Mouse (Mus musculus) lung, embryonic 14.5 days (tissue): ENCODE measurements at regions not wholly inside any gene's neighbourhood (a gene's known extent, or its start where the extent isn't known, plus 50 kb on each side); places are given as distances from the start of the nearest gene placed in this dataset.

ENCODE experiments used
- ATAC-seq: fragments of 200-750 bp; cut with Nextera tagmentation; 2 replicates; pipeline ENCODE4 v1.8.0; 2017; ENCODE audit warnings: mild to moderate bottlenecking, moderate TSS enrichment, moderate library complexity; ENCODE audit not compliant: insufficient read depth
- DNase-seq: peaks from one replicate; pipeline ENCODE4 v3.0.0-alpha.2; 2015
- H3K27ac ChIP-seq: fragments of 300-500 bp; sonication (generic); 2 replicates; pipeline ENCODE4 v1.5.1; 2014; ENCODE audit warnings: low read depth, mild to moderate bottlenecking, moderate library complexity
- H3K27me3 ChIP-seq: fragments of 300-500 bp; sonication (generic); 2 replicates; pipeline ENCODE4 v1.6.1; 2014; ENCODE audit warnings: low read length, control low read depth; ENCODE audit not compliant: insufficient read depth
- H3K36me3 ChIP-seq: fragments of 300-500 bp; sonication (generic); 2 replicates; pipeline ENCODE4 v1.6.1; 2014; ENCODE audit warnings: control low read depth; ENCODE audit not compliant: insufficient read depth
- H3K4me1 ChIP-seq: fragments of 300-500 bp; sonication (generic); 2 replicates; pipeline ENCODE4 v1.6.1; 2014; ENCODE audit warnings: antibody characterized with exemption, control low read depth; ENCODE audit not compliant: insufficient read depth
- H3K4me2 ChIP-seq: fragments of 300-500 bp; sonication (generic); 2 replicates; pipeline ENCODE4 v1.6.1; 2014; ENCODE audit warnings: mild to moderate bottlenecking
- H3K4me3 ChIP-seq: fragments of 300-500 bp; sonication (generic); 2 replicates; pipeline ENCODE4 v1.5.1; 2014; ENCODE audit warnings: low read depth, low read length
- H3K9ac ChIP-seq: fragments of 300-500 bp; sonication (generic); 2 replicates; pipeline ENCODE4 v1.6.1; 2014
- H3K9me3 ChIP-seq: fragments of 300-500 bp; sonication (generic); 2 replicates; pipeline ENCODE4 v1.6.1; 2016; ENCODE audit warnings: low read depth, low read length, control low read depth
- CTCF ChIP-seq: IDR thresholded peaks from 2 replicates; pipeline ENCODE4 v1.5.1; 2016; ENCODE audit warnings: antibody characterized with exemption, low read depth
- whole genome bisulfite sequencing: fragments of 180-500 bp; shearing (Covaris S2); extraction: QIAGEN DNeasy Blood & Tissue Kit; methylation state at CpG from one replicate; pipeline ENCODE4 v1.1.7; 2014; 5-methylcytosine and 5-hydroxymethylcytosine counted together

GRCm38 (mm10) chr9:33356621-33357020 lies 720.6 kb downstream of the Ets1 start:
- no peak for TF ChIP-seq CTCF
- no peak overlapping the region for H3K9ac ChIP-seq
- no peaks in the 10 kb centered on the region for H3K36me3 ChIP-seq
- H3K9me3 ChIP-seq = no peaks in the 10 kb centered on the region
- H3K27me3 ChIP-seq = no peaks in the 10 kb centered on the region
- DNase-seq = no peak
- H3K4me1 ChIP-seq = no peaks in the 10 kb centered on the region
- WGBS = 84% methylated on average over 2 of the region's 2 CpGs
- H3K27ac ChIP-seq = no peak overlapping the region
- H3K4me3 ChIP-seq = no peak overlapping the region
- no peak for ATAC-seq
- no peak overlapping the region for H3K4me2 ChIP-seq

DNA sequence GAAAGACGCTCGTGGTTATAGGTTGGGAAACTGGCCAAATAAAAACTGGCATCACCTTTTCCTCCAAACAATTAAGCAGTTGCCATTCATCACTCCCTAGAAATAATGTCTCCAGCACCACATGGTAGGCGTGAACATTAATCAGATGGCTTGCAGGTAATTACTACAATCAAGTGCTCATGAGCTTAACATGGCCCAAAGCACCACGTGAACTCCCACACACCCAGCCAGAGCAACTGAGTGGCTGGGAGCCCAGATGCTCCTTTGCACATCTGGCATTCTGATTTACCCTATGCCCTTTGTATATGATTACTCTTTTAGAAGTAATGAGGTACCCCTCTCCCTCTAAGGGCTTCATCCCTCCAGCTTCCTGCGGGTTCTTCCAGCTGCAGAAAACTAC lies 724.9 kb downstream of the Ets1 start:
- no peak overlapping the region for H3K4me2 ChIP-seq
- no peaks in the 10 kb centered on the region for H3K36me3 ChIP-seq
- no peak for ATAC-seq
- H3K9me3 ChIP-seq = no peaks in the 10 kb centered on the region
- H3K4me3 ChIP-seq = no peak overlapping the region
- WGBS = 71% methylated on average over 5 of the region's 5 CpGs
- H3K9ac ChIP-seq = no peak overlapping the region
- H3K27me3 ChIP-seq = no peaks in the 10 kb centered on the region
- no peaks in the 10 kb centered on the region for H3K4me1 ChIP-seq
- DNase-seq = no peak
- TF ChIP-seq CTCF = no peak
- H3K27ac ChIP-seq = no peak overlapping the region

DNA sequence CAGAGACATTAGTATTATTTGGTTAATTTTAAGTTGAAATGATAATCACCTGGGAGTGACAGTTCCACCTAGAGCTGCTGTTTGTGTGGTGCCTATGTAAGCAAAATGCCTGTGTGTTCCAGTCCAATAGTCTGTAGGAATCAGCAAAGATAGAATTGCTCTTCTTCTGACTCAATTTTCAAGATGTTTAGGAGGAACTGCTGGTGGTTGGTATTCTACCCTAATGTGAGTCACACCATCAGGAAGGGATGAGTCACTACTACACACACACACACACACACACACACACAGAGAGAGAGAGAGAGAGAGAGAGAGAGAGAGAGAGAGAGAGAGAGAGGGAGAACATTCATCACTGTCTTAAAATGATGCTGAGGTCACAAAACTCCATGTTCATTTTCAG lies 753.1 kb downstream of the Ets1 start:
- no peak for TF ChIP-seq CTCF
- DNase-seq (no peak), ATAC-seq (no peak)
- no peak overlapping the region for H3K27ac ChIP-seq
- H3K4me2 ChIP-seq = no peak overlapping the region
- H3K36me3 ChIP-seq = no peaks in the 10 kb centered on the region
- H3K27me3 ChIP-seq = no peaks in the 10 kb centered on the region
- H3K4me3 ChIP-seq = no peak overlapping the region
- H3K9ac ChIP-seq = no peak overlapping the region
- H3K4me1 ChIP-seq = no peaks in the 10 kb centered on the region
- H3K9me3 ChIP-seq = no peaks in the 10 kb centered on the region

DNA sequence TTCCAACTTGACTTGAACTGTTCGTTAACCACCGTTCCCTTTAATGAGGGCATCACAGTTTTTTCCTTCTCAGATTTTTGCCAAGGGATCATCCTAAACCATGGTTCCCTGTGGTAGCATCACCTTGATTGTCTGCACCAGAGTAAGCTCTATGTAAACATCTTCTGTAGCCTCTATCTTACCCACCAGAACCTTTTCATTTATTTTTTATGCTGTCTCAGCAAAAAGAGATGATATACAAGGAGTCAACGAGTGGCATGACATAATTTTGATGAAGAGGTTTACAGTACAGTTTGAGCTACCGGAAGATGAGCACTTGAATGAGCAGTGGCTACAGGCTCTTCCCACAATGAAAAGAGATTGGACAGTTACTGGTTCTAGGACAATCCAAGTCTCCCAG lies 768.7 kb downstream of the Ets1 start:
- Histone ChIP-seq H3K4me1 (no peaks in the 10 kb centered on the region), H3K36me3 (no peaks in the 10 kb centered on the region), H3K4me2 (no peak overlapping the region), H3K4me3 (no peak overlapping the region), H3K9ac (no peak overlapping the region), H3K27ac (no peak overlapping the region), H3K27me3 (no peaks in the 10 kb centered on the region), H3K9me3 (peaks cover 5% of the 10 kb centered on the region; the same call in 1 of the 2 replicates)
- DNase-seq (no peak), ATAC-seq (no peak)
- TF ChIP-seq CTCF = no peak
- 91% methylated on average over 4 of the region's 4 CpGs for WGBS

DNA sequence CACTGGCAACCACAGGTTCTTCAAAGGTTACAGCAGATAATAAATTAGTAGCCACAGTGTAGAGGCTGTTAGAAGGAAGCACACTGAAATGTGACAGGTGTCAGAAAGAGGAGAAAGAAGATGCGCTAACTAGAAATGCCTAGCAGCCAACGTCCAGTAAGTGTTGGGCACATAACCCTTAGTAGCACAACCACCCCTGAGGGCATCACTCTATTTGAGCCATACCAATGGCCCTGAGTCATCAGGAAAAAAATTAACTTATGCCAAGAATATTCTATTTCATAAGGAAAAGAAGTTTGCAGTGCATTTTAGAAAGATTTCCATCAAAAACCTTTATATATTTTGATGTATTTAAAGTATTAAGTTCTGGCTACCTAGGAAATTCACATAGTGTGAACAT lies 771.5 kb downstream of the Ets1 start:
- Histone ChIP-seq H3K9ac (no peak overlapping the region), H3K27me3 (no peaks in the 10 kb centered on the region), H3K36me3 (no peaks in the 10 kb centered on the region), H3K27ac (no peak overlapping the region), H3K4me1 (no peaks in the 10 kb centered on the region), H3K4me3 (no peak overlapping the region), H3K4me2 (no peak overlapping the region), H3K9me3 (peaks cover 5% of the 10 kb centered on the region; the same call in 1 of the 2 replicates)
- 83% methylated on average over 2 of the region's 2 CpGs for WGBS
- ATAC-seq = no peak
- no peak for DNase-seq
- TF ChIP-seq CTCF = no peak

GRCm38 (mm10) chr9:33423781-33424180 lies 787.8 kb downstream of the Ets1 start:
- no peaks in the 10 kb centered on the region for H3K27me3 ChIP-seq
- H3K9ac ChIP-seq = no peak overlapping the region
- no peak for TF ChIP-seq CTCF
- WGBS = 53% methylated on average over 2 of the region's 2 CpGs
- DNase-seq (no peak), ATAC-seq (no peak)
- H3K27ac ChIP-seq = no peak overlapping the region
- H3K4me1 ChIP-seq = no peaks in the 10 kb centered on the region
- H3K4me3 ChIP-seq = no peak overlapping the region
- H3K9me3 ChIP-seq = no peaks in the 10 kb centered on the region
- H3K36me3 ChIP-seq = no peaks in the 10 kb centered on the region
- H3K4me2 ChIP-seq = no peak overlapping the region

DNA sequence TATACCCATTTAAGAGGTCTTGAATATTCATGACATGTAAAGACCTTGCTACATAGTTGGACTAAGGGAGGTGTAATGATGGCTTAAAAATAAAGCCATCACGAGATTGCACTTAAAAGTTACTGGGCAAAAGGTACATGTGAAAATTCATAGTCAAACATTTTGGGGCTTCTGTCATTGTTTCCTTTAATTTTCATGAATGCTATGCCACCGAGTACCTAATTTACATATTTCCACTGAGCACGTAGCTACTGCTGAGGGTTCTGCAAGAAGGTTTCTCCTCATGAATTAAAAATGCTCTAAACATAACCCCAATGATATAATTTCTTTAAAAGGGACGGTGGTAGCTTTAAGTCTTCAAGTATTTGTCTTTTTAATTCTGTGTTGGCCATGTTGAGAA lies 800.4 kb downstream of the Ets1 start:
- ATAC-seq = no peak
- no peak overlapping the region for H3K4me3 ChIP-seq

DNA sequence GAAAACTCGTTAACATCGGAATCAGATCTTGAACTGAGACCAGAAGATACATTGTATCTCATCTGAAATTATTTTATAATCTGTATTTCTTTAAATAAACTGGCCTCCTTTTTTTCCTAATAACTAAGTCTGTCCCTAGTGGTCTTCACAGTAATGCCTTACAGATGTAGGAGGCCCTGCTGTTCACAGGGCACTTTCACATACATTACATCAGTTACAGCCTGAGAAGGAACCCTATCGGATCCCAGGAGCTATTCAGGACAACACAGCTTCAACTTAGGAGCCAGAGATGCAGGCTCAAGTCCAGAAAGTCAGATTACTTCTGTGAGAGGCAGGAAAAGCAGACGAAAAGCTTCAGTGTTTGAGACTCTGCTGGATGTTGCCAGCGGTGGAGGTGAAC lies 806.2 kb downstream of the Ets1 start:
- WGBS = 69% methylated on average over 5 of the region's 5 CpGs
- no peak overlapping the region for H3K9ac ChIP-seq
- H3K4me3 ChIP-seq = no peak overlapping the region
- DNase-seq (no peak), ATAC-seq (no peak)
- H3K9me3 ChIP-seq = no peaks in the 10 kb centered on the region
- H3K36me3 ChIP-seq = no peaks in the 10 kb centered on the region
- H3K4me1 ChIP-seq = no peaks in the 10 kb centered on the region
- H3K4me2 ChIP-seq = no peak overlapping the region
- TF ChIP-seq CTCF = no peak
- H3K27ac ChIP-seq = no peak overlapping the region
- H3K27me3 ChIP-seq = no peaks in the 10 kb centered on the region

More for the DNA sequence above, 800.4 kb downstream of the Ets1 start:
- TF ChIP-seq CTCF = no peak
- no peak overlapping the region for H3K27ac ChIP-seq
- H3K4me1 ChIP-seq = no peaks in the 10 kb centered on the region
- no peaks in the 10 kb centered on the region for H3K36me3 ChIP-seq
- WGBS = 81% methylated on average over 4 of the region's 4 CpGs
- no peaks in the 10 kb centered on the region for H3K27me3 ChIP-seq
- no peaks in the 10 kb centered on the region for H3K9me3 ChIP-seq
- no peak for DNase-seq
- H3K9ac ChIP-seq = no peak overlapping the region
- no peak overlapping the region for H3K4me2 ChIP-seq
